Mouse (Mus musculus) embryonic fibroblast, embryonic 13.5 days (primary cell): ENCODE measurements at regions not wholly inside any gene's neighbourhood (a gene's known extent, or its start where the extent isn't known, plus 50 kb on each side); places are given as distances from the start of the nearest gene placed in this dataset.

Source experiments
- CTCF ChIP-seq: IDR thresholded peaks from 2 replicates; pipeline ENCODE4 v1.5.1; 2011; ENCODE audit warnings: mild to moderate bottlenecking, control low read depth, low read length, moderate library complexity, borderline replicate concordance; ENCODE audit not compliant: insufficient read depth
- POLR2A ChIP-seq: IDR thresholded peaks from 2 replicates; pipeline ENCODE4 v1.6.1; 2011; ENCODE audit warnings: low read depth, mild to moderate bottlenecking, control low read depth, low read length, moderate library complexity

GRCm38 (mm10) chr13:107522942-107523341, 501.0 kb upstream of the Kif2a start:
- TF ChIP-seq CTCF (no peak), POLR2A (no peak)
